Comparison of ENCODE assay signal across 16 mouse cellular contexts in genomic region chrX:93289851-93290380, GRCm38 (mm10). TPM values are rescaled to one million over a fixed set of nuclear protein-coding genes. Genes with fewer than 3 reads are reported as not detected.
DNase-seq lines count a peak whose midpoint lies in the region; ATAC-seq and TF ChIP-seq lines count a peak whose summit lies in the region.
"Had no signal": no experiment of that assay in that cellular context is flagged by ENCODE, and none has a peak within 500 bp of the region (broad histone marks: within the 10 kb centered on the region; RNA-seq: fewer than 3 reads in every experiment).

No protein-coding gene starts in this region.

- H3K27ac ChIP-seq in cortical plate, adult 2 months (ENCODE audit: insufficient read depth, low read length) = peak overlapping the region; percentile 13; the same call in 1 of the 2 replicates
- H3K27ac ChIP-seq in forebrain, embryonic 15.5 days (replicated peaks) = peak overlapping the region; percentile 86
- peak overlapping the region; percentile 42; the same call in 1 of the 2 replicates for H3K27ac ChIP-seq in midbrain, embryonic 16.5 days (ENCODE audit: low read length)
- H3K27ac ChIP-seq in heart, embryonic 11.5 days (ENCODE audit: low read depth, low read length) = no peak overlapping the region
- no peak overlapping the region for H3K27ac ChIP-seq in heart, adult 2 months
- H3K27ac ChIP-seq: liver, embryonic 15.5 days; neural tube, embryonic 12.5 days had no signal

- no peaks in the 10 kb centered on the region for H3K9me3 ChIP-seq in forebrain, embryonic 15.5 days
- H3K9me3 ChIP-seq in midbrain, embryonic 16.5 days (replicated peaks; ENCODE audit: control insufficient read depth, low read length, poor library complexity, severe bottlenecking) = no peaks in the 10 kb centered on the region; the same call in 1 of the 2 replicates
- H3K9me3 ChIP-seq in heart, embryonic 11.5 days (replicated peaks; ENCODE audit: control insufficient read depth, low read length) = no peaks in the 10 kb centered on the region
- H3K9me3 ChIP-seq: liver, embryonic 15.5 days; neural tube, embryonic 12.5 days had no signal

- no peak for ATAC-seq in forebrain, embryonic 15.5 days (replicated peaks)
- ATAC-seq in midbrain, embryonic 16.5 days = no peak
- no peak for ATAC-seq in heart, embryonic 11.5 days (replicated peaks; ENCODE audit: insufficient number of reproducible peaks, low FRiP score, low TSS enrichment)

- peak; percentile 8 for DNase-seq in layer of hippocampus, adult 9-11 months
- no peak for DNase-seq in layer of hippocampus, adult 11-12 months (ENCODE audit: low spot score)
- DNase-seq in heart, adult 2 months = no peak
- DNase-seq: cerebellum, adult 18-20 months; heart, adult 18-20 months; heart, postnatal 4 days; kidney, adult 18-20 months; lung, postnatal 36 days; right cerebral cortex, adult 18-20 months; thymus, postnatal 36 days had no signal

- peak overlapping the region; percentile 58 for H3K4me2 ChIP-seq in forebrain, embryonic 15.5 days (replicated peaks)
- no peak overlapping the region for H3K4me2 ChIP-seq in midbrain, embryonic 16.5 days (ENCODE audit: low read length)
- H3K4me2 ChIP-seq in heart, embryonic 11.5 days = no peak overlapping the region

- no peak for TF ChIP-seq POLR2A in cortical plate, adult 2 months (IDR thresholded peaks at IDR 0.05; ENCODE audit: extremely low read depth, insufficient read depth, low read length)
- TF ChIP-seq POLR2A in heart, adult 2 months (IDR thresholded peaks at IDR 0.05; ENCODE audit: insufficient read depth, low read depth, low read length) = no peak

- no peaks in the 10 kb centered on the region for H3K79me2 ChIP-seq in heart, adult 2 months (replicated peaks; ENCODE audit: control insufficient read depth, insufficient read depth, low read length)

- H3K36me3 ChIP-seq in forebrain, embryonic 15.5 days = no peaks in the 10 kb centered on the region
- no peaks in the 10 kb centered on the region for H3K36me3 ChIP-seq in midbrain, embryonic 16.5 days (ENCODE audit: control insufficient read depth, insufficient read depth, low read length)
- no peaks in the 10 kb centered on the region for H3K36me3 ChIP-seq in heart, embryonic 11.5 days (ENCODE audit: control insufficient read depth, insufficient read depth, low read length)
- no peaks in the 10 kb centered on the region for H3K36me3 ChIP-seq in heart, adult 2 months (ENCODE audit: control insufficient read depth, insufficient read depth, low read length)
- H3K36me3 ChIP-seq: liver, embryonic 15.5 days; neural tube, embryonic 12.5 days had no signal

- TF ChIP-seq CTCF in cortical plate, adult 2 months (IDR thresholded peaks at IDR 0.05; ENCODE audit: extremely low read depth, insufficient read depth, low read length) = no peak
- no peak for TF ChIP-seq CTCF in heart, adult 2 months (IDR thresholded peaks at IDR 0.05)

- 12% methylated on average over 12 of the region's 12 CpGs for WGBS in forebrain, embryonic 15.5 days
- WGBS in midbrain, embryonic 16.5 days = 11% methylated on average over 12 of the region's 12 CpGs
- WGBS in heart, embryonic 11.5 days (ENCODE audit: insufficient replicate concordance) = 12% methylated on average over 12 of the region's 12 CpGs
- WGBS in heart, adult 2 months = 16% methylated on average over 12 of the region's 12 CpGs

- peak overlapping the region; percentile 63 for H3K9ac ChIP-seq in forebrain, embryonic 15.5 days (replicated peaks)
- H3K9ac ChIP-seq in midbrain, embryonic 16.5 days (ENCODE audit: low read depth, low read length) = no peak overlapping the region
- no peak overlapping the region for H3K9ac ChIP-seq in heart, embryonic 11.5 days (ENCODE audit: low read depth, low read length)
- no peak overlapping the region for H3K9ac ChIP-seq in heart, adult 2 months (ENCODE audit: low read depth, low read length)
- H3K9ac ChIP-seq: liver, embryonic 15.5 days; neural tube, embryonic 12.5 days had no signal

- H3K4me3 ChIP-seq in cortical plate, adult 2 months (ENCODE audit: insufficient read depth, low read length) = peak overlapping the region; percentile 39
- peak overlapping the region; percentile 51 for H3K4me3 ChIP-seq in forebrain, embryonic 15.5 days
- peak overlapping the region; percentile 36 for H3K4me3 ChIP-seq in midbrain, embryonic 16.5 days (ENCODE audit: low read depth, low read length)
- H3K4me3 ChIP-seq in heart, embryonic 11.5 days (ENCODE audit: low read depth, low read length) = no peak overlapping the region
- no peak overlapping the region for H3K4me3 ChIP-seq in heart, adult 2 months
- H3K4me3 ChIP-seq: liver, embryonic 15.5 days; neural tube, embryonic 12.5 days had no signal

- TF ChIP-seq EP300 in heart, adult 2 months (IDR thresholded peaks at IDR 0.05; ENCODE audit: insufficient read depth, low read depth, low read length) = no peak

- H3K4me1 ChIP-seq in cortical plate, adult 2 months (ENCODE audit: control insufficient read depth, insufficient read depth, low read length) = no peaks in the 10 kb centered on the region
- peaks cover 11% of the 10 kb centered on the region; the same call in 1 of the 2 replicates for H3K4me1 ChIP-seq in forebrain, embryonic 15.5 days
- H3K4me1 ChIP-seq in midbrain, embryonic 16.5 days (ENCODE audit: control insufficient read depth, insufficient read depth, low read length) = peaks cover 4% of the 10 kb centered on the region; the same call in 1 of the 2 replicates
- H3K4me1 ChIP-seq in heart, embryonic 11.5 days (ENCODE audit: control insufficient read depth, insufficient read depth, low read length) = no peaks in the 10 kb centered on the region
- no peaks in the 10 kb centered on the region for H3K4me1 ChIP-seq in heart, adult 2 months (ENCODE audit: control insufficient read depth, insufficient read depth, low read length)

- H3K27me3 ChIP-seq in forebrain, embryonic 15.5 days = no peaks in the 10 kb centered on the region
- H3K27me3 ChIP-seq in midbrain, embryonic 16.5 days (ENCODE audit: control insufficient read depth, insufficient read depth, low read depth, low read length) = peaks cover 13% of the 10 kb centered on the region
- peaks cover 87% of the 10 kb centered on the region for H3K27me3 ChIP-seq in heart, embryonic 11.5 days (ENCODE audit: control insufficient read depth, insufficient read depth, low read length)
- H3K27me3 ChIP-seq in heart, adult 2 months (ENCODE audit: control insufficient read depth, insufficient read depth, low read length) = peaks cover 26% of the 10 kb centered on the region

- intact Hi-C loops in heart, adult 2 months (cut with DNase I) = no loop called here

RNA-seq across cellular contexts. Expression of gene Arx, which starts 3.7 kb away (rescaled TPM):
- 17.5 and 19.5 TPM in 2 replicates for polyA plus RNA-seq in cortical plate, adult 2 months (2012; rRNA removed)
- polyA plus RNA-seq in forebrain, embryonic 15.5 days (2015; fragmentation: Nextera tagmentation; extraction: Ambion mirVana) = 62.6 and 62.8 TPM in 2 replicates
- polyA plus RNA-seq in midbrain, embryonic 16.5 days (2015; fragmentation: Nextera tagmentation; extraction: Ambion mirVana) = 3.7 and 8.5 TPM in 2 replicates
- polyA plus RNA-seq in heart, embryonic 11.5 days (2014; fragmentation: Nextera tagmentation; extraction: Ambion mirVana) = 0.09 TPM in 1 of 2 replicates, not detected in the other
- total RNA-seq in heart, adult 2 months (2021) = not detected
- not detected in 2 replicates for polyA plus RNA-seq in heart, adult 2 months (2012; rRNA removed)
- total RNA-seq: heart, adult 18-20 months; heart, postnatal 4 days had no signal

Comparison
In these comparisons a context has a peak if more than half of its experiments do, and no peak if none do; other contexts are left out.
1. H3K27ac ChIP-seq: peak in cortical plate, adult 2 months (single experiment), forebrain, embryonic 15.5 days (single experiment) and midbrain, embryonic 16.5 days (single experiment); none in heart, embryonic 11.5 days (single experiment) and heart, adult 2 months (single experiment).
2. H3K4me3 ChIP-seq: peak in cortical plate, adult 2 months (single experiment), forebrain, embryonic 15.5 days (single experiment) and midbrain, embryonic 16.5 days (single experiment); none in heart, embryonic 11.5 days (single experiment) and heart, adult 2 months (single experiment).